Mouse (Mus musculus) heart, adult 2 months (tissue): ENCODE measurements around the gene Slc47a2.
A peak's percentile ranks its signal among the peaks of the same experiment; 100 is the strongest.

Source experiments
- CTCF ChIP-seq: fragments of 200-600 bp; IDR thresholded peaks from 2 replicates; pipeline ENCODE4 v1.8.1; 2022; ENCODE audit warnings: antibody characterized with exemption, mild to moderate bottlenecking, moderate library complexity
- EP300 ChIP-seq: fragments of 200-500 bp; IDR thresholded peaks from 2 replicates; pipeline ENCODE4 v1.6.1; 2011; ENCODE audit warnings: low read depth, low read length, control low read depth; ENCODE audit not compliant: insufficient read depth
- POLR2A ChIP-seq: fragments of 200-500 bp; IDR thresholded peaks from 2 replicates; pipeline ENCODE4 v1.6.1; 2011; ENCODE audit warnings: mild to moderate bottlenecking, low read depth, low read length, control low read depth; ENCODE audit not compliant: insufficient read depth

DNA sequence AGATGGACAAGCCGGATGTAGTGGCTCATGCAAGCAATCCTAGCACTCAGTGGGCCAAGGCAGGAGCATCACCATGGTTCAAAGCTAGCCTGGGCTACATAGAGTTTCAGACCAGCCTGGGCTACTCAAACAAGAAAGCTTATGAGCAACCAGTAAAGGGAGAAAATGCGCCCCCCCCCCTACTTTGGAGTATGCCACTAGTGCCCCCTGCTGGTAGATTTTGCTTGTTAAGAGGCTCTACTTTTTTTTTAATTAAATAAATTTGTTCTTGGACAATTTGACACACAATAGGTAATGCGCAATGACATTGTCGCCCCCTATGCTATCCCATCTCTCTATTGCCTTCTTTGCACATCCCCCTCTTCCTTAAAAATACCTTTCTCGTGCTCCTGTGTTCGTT lies 45.4 kb upstream of the Slc47a2 start:
- no peak for TF ChIP-seq POLR2A
- TF ChIP-seq CTCF = peak; percentile 68
- no peak for TF ChIP-seq EP300
